Mouse (Mus musculus): ENCODE results near the gene Sergef. TPM values are rescaled to one million over a fixed set of nuclear protein-coding genes. Genes with fewer than 3 reads are reported as not detected.

The Sergef gene
- total RNA-seq, 2 experiments from 2014 or later: 0.43 TPM; not detected in 1

DNA sequence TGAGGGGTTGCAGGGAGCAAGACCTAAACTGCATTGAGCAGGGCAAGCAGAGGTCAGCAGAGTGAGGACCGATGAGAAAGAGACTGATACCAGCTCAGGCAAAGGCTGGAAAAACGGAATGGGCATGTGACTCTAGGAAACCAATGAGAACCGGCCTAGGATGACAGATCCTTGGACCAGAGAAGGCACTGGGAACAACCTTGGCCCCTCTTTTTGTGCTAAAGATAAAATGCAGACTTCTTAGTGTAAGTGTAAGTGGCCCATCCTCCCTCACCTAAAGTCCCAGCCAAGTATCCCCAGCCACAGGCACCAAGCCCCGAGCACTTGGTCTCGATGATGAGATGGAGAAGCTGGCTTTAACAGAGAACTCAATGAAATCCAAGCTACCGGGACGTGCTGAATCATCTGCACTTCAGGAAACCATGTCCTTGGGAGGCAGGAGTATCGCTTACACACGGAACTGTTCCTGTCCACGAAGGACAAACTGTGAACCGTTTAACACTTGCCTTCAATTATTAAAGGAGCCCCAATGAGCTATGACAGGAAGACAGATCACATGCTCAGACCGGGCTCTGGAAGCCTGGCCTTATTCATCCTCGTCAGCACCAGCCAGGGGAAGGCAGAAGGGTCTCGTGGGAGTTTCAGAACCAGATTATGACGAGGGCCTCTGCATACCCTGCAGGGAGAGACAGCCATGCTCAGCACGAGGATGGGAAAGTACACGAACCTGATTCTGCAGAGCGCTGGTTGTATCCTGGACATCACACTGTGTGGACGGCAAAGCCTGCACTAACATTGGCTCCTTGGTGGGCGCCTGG lies 87.5 kb downstream of the Sergef start:
- ATAC-seq (replicated peaks; ENCODE audit: low FRiP score, poor library complexity, severe bottlenecking): no peak

GRCm38 (mm10) chr7:46551173-46551572 lies 88.4 kb downstream of the Sergef start:
- no peak for ATAC-seq (replicated peaks; ENCODE audit: low FRiP score, poor library complexity, severe bottlenecking)

- no peak for ATAC-seq (replicated peaks; ENCODE audit: low FRiP score, poor library complexity, severe bottlenecking)
Measured at GRCm38 (mm10) chr7:46548124-46548523, 91.5 kb downstream of the Sergef start.

GRCm38 (mm10) chr7:46547642-46548041 lies 92.0 kb downstream of the Sergef start:
- no peak for ATAC-seq (replicated peaks; ENCODE audit: low FRiP score, poor library complexity, severe bottlenecking)

DNA sequence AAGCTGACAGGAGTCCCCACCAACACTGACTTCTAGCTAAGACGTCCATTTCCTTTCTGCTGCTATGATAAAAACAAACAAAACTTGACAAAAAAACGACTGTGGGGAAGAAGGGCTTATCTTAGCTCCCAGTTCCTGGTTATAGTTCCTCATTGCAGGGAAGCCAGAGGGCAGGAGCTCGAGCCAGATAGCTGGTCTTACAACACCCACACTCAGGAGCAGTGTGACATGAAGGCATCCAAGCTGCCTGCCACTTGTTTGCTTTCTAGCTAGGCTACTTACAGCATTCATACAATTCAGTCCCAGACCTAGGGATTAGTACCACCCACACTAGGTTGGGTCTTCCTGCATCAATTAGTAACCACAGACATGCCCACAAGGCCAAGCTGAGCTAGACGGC lies 93.1 kb downstream of the Sergef start:
- ATAC-seq (replicated peaks; ENCODE audit: low FRiP score, poor library complexity, severe bottlenecking): no peak

DNA sequence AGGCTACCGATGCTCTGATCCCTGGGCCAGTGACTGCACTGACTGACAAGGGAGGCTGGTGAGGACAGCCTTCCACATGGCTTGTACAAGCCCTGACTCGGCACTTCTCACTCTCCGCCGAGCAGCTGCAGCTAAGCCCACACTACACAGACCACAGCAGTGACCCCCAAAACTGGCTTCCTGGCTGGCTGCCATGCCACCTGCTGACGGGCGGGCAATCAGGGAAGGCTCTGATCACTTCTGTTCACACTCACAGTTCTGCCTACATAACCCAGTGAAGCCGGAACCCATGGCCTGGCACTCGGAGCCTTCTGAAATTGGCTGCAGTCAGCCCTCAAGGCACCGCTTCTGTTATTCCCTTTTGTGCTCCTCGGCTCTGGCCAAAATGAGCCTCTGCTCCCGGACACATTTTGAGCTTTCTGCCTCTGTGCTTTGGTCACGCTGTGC lies 95.4 kb downstream of the Sergef start:
- ATAC-seq (replicated peaks; ENCODE audit: low FRiP score, poor library complexity, severe bottlenecking): no peak

- ATAC-seq (replicated peaks; ENCODE audit: low FRiP score, poor library complexity, severe bottlenecking): no peak
Measured at GRCm38 (mm10) chr7:46542117-46542516, 97.5 kb downstream of the Sergef start.

DNA sequence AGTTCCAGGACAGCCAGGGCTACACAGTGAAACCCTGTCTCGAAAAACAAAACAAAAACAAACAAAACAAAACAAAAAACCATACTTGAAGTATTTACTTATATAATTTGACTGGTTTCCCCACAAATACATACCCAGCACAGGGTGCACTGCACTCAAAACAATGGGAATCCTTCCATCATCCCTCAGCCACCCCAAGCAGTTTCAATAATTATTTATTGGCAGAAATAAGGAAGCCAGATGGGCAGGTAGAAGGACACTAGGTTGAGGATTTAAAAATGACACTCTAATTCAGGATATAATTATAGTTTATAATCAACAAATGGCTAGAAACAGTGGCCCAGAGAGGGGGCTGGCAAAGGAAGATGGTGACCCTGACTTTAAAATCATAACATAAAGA lies 99.0 kb downstream of the Sergef start:
- no peak for ATAC-seq (replicated peaks; ENCODE audit: low FRiP score, poor library complexity, severe bottlenecking)

GRCm38 (mm10) chr7:46536456-46537097 lies 103.0 kb downstream of the Sergef start:
- ATAC-seq (replicated peaks; ENCODE audit: low FRiP score, poor library complexity, severe bottlenecking): 0 out of 2 replicates have a peak, but pooled peaks have one; percentile 20

- no peak for ATAC-seq (replicated peaks; ENCODE audit: low FRiP score, poor library complexity, severe bottlenecking)
Measured at GRCm38 (mm10) chr7:46535429-46535799, 104.2 kb downstream of the Sergef start.

DNA sequence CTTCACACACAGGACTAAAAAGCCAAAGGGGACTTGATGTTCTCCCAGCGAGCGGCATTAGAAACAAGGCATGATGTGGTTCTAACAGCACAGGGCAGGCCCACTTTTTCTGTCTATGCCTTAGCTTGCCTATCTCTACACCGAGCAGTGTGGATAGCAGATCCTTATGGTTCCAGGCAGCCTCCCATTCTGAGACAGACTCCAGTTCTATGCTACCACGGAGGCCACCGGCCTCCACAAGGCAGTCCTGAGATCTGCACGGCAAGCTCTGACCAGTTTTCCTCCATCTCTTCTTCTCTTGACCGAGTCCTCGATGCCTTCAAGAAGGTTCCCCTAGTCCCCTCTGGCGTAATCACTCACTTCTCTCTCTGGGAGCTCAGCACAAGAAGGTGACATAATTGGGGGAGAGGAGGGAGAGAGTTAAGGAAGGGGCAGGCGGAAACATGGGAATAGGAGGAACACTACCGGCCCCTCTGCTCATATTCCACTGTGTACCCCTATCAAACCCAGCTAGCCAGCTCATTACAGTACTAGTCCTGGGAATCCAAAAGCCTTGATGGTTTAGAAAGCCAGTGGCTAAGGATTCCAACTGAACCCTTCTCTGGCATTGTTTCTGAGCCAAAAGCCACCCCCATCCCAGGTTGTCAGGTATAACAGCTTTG lies 104.7 kb downstream of the Sergef start:
- ATAC-seq (replicated peaks; ENCODE audit: low FRiP score, poor library complexity, severe bottlenecking): no peak

DNA sequence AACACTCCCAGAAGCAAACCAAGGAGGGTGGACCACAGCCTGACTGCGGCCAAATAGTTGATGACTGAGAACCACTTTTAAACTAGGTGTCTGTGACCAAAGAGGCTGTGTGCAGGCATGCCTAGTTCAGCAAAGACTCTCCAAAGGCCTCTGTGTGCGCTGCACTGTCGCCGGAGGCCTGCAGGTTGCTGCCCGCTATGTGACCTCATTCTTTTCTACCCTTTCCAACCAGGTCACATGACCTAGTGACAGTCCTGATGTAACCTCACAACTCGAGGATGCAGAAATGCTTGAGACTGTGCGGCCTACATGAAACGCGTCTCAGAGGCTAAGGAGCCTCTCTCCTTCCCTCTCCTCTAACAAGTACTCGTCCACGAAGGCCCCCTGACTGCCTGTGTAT lies 106.1 kb downstream of the Sergef start:
- ATAC-seq (replicated peaks; ENCODE audit: low FRiP score, poor library complexity, severe bottlenecking): no peak

DNA sequence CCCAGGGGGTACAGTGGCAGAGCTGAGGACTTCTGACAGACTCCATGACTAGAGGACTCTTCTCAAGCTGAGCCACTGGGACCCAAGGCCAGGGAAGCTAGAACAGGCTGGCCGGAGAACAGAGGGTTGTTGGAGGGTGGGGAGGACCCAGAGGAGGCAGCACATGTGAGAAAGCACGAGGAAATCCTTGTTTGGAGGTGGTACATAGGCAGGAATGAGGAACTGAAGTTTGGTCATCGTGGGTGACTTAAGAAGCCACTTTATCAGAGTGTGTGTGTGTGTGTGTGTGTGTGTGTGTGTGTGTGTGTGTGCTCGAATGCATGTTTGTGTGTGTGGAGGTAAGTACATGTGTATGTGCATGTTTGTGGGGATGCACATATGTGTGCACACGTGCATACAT lies 108.3 kb downstream of the Sergef start:
- no peak for ATAC-seq (replicated peaks; ENCODE audit: low FRiP score, poor library complexity, severe bottlenecking)

DNA sequence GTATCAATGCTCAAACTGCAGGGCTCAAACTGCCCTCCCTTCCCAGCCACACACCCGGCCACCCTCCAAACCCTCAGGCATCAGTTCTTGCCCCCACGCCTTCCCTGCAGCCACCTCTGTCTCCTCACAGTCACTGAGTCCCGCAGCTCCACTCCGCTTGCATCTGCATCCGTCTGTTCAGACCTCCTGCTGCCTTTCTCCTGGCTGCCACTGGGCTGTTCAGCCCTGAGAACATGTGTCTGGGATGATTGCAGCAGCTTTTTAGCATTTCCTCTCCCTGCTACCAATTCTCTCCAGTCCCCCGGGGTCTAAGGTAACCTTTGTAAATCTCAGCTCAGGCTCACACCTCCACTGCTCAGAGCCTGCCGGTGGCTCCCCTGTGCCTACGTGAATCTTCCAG lies 109.7 kb downstream of the Sergef start:
- ATAC-seq (replicated peaks; ENCODE audit: low FRiP score, poor library complexity, severe bottlenecking): no peak

DNA sequence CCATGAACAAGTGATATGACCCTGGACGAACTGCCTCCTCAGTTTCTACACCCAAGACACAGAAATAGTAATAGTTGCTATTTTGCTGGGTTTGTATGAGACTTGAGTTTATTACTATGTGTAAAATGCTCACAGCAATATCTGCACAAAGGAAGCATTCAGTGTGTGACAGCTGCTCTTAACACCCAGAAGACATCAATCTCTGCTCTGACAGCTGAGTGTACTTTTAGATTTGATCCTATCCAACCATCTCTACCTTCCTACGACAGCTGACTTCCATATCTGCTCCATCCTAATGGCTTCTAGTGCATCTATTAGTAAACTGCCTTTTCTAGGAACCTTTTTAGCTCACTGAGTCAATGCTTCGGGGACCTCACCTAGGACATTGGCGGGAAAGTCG lies 110.3 kb downstream of the Sergef start:
- ATAC-seq (replicated peaks; ENCODE audit: low FRiP score, poor library complexity, severe bottlenecking): no peak

- ATAC-seq (replicated peaks; ENCODE audit: low FRiP score, poor library complexity, severe bottlenecking): no peak
Measured at GRCm38 (mm10) chr7:46526665-46527154, 112.9 kb downstream of the Sergef start.

- no peak for ATAC-seq (replicated peaks; ENCODE audit: low FRiP score, poor library complexity, severe bottlenecking)
Measured at GRCm38 (mm10) chr7:46523215-46523614, 116.4 kb downstream of the Sergef start.

- ATAC-seq (replicated peaks; ENCODE audit: low FRiP score, poor library complexity, severe bottlenecking): no peak
Measured at GRCm38 (mm10) chr7:46521794-46522193, 117.8 kb downstream of the Sergef start.

DNA sequence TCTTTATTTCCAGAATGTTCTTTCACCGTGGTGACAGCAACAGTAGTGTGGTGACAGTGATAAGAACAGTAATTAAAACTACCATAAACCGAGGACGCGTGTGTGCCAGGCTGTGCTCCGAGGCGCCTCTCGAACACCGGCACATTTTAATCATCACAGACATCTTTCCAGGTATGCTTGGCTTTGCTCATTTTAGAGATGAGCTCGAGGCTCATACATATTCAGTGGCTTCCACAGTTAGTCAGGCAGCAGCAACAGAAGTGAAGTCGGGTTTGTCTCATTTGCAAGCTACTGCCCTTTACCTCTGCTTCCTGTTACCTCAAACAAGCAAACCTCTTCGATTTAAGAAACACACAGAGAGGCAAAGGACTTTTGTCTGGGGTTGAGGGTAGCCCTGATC lies 120.5 kb downstream of the Sergef start:
- no peak for ATAC-seq (replicated peaks; ENCODE audit: low FRiP score, poor library complexity, severe bottlenecking)

- ATAC-seq (replicated peaks; ENCODE audit: low FRiP score, poor library complexity, severe bottlenecking): no peak
Measured at GRCm38 (mm10) chr7:46517158-46517557, 122.4 kb downstream of the Sergef start.

- ATAC-seq (replicated peaks; ENCODE audit: low FRiP score, poor library complexity, severe bottlenecking): no peak
Measured at GRCm38 (mm10) chr7:46515960-46516359, 123.6 kb downstream of the Sergef start.

Measured in erythroblast, adult 5-6 weeks (primary cell).